Mouse (Mus musculus) kidney, postnatal 36 days (tissue): ENCODE measurements around the gene Fam214b.
A peak's percentile ranks its signal among the peaks of the same experiment; 100 is the strongest.

Experiments
- DNase-seq, 2 experiments: peaks; one replicate each; pipeline ENCODE4 v3.0.0; 2021 to 2022; ENCODE audit warnings: mixed read lengths in 2 of 2

Fam214b gene

DNA sequence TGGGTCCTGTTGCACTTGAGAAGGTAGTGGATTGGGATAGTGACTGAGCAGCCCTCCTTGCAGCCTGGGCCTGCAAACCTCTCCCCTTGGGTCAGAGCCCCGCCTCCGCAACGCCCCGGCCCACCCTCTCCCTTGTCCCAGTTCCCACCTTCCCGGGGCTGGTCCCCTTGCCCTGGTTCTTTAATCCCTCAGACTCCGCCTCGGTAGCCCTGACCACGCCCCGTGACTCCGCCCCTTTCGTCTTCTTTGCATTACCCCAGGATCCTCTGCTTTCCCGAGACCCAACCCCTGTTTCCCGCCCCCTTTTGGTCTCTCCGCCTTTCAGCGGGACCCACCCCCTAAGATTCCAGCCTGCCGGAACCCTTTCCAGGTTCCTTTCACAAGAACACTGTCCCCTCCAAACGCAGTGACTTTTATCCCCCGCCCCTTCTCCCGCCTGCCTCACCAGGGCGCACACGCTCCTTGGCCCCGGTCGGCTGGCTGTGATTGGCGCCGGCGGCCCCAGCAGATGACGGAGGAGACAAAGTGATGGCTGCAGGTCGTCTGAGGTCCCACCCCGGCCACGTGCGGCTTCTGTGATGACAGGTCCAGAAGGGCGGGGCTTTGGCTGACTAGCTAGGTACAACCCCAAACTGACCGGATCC lies at the start of gene Fam214b:
Gene Fam214b, minus strand, starts transcription at position 562 of the 644 bp plus-strand sequence.
- DNase-seq: peak; percentile 100

DNA sequence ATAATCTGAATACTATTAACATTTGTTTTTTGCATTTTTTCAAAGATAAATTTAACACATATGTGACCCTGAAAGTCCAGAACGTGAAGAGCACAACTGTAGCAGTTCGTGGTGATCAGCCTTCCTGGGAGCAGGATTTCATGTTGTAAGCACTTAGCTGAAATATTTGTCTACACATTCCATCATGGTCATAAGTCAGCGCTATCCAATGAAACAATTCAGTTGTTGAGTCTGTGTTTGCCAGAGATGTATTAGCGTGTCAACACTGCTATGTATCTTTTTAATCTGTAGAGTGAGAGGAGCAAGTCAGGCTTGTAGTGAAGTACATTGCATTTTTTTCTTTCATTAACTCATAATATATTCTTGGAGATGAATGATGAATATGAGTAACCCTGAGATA lies 45.2 kb upstream of the Fam214b start:
- DNase-seq: no peak

DNA sequence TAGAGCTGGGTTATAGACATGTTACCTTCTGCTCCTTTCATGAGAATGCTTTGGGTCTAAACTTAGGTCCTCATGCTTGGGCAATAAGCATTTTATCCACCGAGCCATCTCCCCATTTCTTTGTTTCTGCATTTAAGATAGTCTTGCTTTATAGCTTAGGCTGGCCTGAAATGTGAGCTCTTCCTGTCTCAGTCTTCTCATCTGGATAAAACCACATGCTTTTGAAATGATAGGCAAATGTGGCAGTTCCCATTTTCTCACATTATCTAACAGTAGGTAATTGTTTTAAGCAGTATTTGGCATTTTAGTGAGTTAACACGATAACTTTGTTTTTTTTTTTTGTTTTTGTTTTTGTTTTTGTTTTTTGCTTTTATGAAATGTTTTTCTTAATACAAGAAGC lies 43.9 kb upstream of the Fam214b start:
- no peak for DNase-seq

DNA sequence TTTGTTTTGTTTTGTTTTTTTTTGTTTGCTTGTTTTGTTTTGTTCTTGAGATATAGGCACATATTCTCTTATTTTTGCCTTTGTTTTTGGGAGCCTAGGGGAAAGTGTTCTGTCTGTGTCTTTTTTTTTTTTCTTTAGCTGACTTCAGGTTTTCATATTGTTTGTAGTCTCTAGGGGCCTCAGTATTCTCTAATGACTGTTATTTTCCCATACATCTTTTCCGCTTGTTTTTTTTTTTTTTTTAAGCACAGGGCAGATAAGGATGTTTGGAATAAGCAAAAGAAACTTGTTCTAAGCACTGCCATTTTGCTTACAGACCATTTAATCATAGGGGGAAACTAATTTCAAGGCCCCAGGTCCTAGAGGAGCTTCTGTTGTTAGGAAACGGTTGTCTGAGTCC lies 36.4 kb upstream of the Fam214b start:
- DNase-seq: no peak

DNA sequence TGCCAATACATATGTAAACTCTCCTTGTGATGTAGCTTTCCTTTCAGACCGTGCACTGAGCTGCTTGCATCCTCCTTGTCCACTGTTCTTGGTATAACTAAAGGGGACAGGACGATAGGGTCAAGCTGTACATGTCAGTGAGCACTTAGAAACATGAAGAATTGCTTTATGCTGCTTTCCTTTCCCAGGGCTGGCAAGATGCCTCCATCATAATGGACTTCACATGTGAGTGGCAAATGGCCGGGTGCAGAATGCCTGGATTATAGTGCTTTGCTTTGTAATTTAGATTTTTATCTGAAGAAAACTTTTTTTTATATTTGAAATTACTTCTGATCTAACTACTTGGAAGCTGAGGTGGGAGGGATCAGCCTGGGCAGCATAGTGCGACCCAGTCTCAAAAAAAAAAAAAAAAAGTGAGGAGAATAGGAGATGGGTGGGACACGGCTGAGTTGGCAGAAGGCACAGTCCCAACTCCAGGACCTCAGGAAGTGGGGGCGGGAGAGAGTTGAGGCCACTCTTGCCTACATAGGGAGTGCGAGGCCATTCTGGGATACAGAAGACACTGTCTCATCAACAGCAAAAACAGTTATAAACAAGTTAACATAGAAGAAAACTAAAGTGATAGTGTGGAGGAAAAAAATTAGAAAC lies 32.2 kb upstream of the Fam214b start:
- DNase-seq: peak in 1 of 2 experiments; percentile 6

DNA sequence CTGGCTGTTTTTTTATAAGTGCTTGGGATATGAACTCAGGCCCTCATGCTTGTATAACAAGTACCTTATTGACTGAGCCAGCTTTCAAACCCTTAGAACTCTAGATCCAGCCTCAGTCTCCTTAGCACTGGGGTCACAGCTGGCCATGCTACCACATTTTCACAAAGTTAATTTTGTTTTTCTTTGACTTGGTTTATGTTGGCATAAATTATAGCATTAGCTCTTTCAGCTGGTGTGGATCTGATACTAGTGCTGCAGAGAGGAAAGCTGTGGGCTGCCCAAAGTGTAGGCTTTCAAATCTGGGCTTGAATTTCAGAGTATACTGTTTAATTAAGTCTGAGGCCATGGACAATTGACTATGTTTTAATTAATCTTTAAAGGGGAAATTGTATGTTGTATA lies 28.9 kb upstream of the Fam214b start:
- no peak for DNase-seq

DNA sequence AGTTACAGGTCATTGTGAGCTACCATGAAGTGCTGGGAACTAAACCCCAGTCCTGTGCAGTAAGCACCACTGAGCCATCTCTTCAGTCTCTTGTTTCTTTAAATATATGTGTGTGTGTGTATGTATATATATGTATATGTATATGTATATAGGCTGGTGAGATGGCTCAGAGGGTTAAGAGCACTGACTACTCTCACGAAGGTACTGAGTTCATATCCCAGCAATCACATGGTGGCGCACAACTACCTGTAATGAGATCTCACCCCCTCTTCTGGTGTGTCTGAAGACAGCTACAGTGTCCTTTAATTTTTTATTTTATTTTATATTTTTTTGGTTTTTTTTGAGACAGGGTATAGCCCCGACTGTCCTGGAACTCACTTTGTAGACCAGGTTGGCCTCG lies 19.5 kb upstream of the Fam214b start:
- DNase-seq: no peak

DNA sequence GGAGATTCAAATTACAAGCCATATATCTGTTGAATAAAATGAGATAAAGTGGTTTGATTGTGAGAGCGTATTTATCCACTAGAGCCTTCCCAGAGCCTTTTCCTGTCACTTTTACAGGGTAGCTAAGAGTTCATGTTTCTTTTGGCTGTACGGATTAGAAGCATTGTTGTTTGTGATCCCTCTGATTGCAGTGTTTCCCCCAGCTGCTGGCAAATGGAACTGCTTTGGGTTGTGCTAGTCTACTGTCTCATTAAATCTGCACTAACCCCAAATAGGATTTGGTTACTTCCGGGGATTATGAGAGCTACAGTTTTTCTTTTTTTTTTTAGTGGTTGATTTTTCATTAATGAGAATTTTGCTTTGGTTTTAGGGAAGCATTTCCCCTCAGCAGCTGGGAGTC lies 14.3 kb upstream of the Fam214b start:
- peak in 1 of 2 experiments; percentile 19 for DNase-seq

DNA sequence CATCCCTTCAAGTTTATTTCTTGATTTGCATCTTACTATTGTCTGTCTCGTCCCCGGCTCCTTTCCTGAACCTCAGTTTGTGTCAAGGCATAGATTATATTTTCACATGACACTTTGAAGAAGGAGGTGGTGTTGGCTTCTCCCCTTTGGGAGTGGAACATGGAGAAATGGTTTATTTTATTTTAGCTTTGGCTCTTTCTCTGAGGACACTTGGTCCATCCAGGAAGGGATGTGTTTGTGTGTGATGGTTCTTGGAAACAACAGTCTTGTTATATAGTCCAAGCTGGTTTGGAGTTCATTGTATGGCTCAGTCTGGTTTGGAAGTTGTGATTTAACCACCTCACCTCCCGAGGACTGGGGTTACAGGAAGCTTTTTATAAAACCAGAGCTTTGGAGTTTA lies 13.7 kb upstream of the Fam214b start:
- DNase-seq: no peak

DNA sequence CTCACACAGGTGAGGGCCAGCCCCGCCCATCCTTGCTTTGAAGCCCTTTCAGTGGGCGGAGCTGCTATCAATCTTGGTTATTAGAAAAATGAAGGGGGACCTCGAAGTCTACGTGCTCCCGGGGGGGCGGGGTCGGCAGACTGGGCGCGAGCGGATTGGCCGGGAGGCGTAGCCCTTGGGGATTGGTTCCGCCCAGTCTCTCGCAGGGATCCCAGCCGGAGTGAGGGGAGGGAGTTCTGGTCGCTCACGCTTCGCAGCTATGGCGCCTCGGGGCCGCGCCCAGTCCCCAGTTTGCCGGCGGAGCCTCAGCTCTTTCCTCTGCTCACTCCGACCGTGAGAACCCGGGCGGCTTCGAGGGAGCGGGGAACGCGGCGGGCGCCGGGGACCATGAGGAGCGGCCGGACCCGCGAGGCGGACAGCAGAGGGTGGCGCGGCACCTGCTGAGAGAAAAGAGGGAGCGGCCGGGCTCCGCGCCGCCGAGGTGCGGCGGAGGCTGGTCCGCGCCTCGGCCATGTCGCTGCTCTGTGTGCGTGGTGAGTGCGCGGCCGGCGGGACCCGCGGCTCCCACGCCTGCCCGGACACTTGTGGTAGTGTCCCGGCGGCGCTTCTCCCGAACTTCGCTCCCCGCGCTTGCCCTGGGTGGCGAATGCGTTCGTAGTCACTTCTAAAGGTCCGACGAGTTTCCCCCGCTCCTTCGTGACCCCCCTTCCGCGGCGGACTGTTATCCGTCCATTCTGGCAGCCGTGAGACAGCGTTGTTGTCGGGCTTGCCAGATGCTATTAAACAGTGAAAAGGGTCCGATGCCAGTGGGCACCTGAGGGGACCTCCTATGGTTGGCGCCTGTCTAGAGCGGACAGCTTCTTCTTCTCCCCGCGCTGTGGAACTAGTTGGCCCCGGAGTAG lies 13.0 kb upstream of the Fam214b start, which contains the start of gene Unc13b:
Gene Unc13b, plus strand, starts transcription at position 201 of the 902 bp plus-strand sequence.
- DNase-seq: peak; percentile 96 to 98

DNA sequence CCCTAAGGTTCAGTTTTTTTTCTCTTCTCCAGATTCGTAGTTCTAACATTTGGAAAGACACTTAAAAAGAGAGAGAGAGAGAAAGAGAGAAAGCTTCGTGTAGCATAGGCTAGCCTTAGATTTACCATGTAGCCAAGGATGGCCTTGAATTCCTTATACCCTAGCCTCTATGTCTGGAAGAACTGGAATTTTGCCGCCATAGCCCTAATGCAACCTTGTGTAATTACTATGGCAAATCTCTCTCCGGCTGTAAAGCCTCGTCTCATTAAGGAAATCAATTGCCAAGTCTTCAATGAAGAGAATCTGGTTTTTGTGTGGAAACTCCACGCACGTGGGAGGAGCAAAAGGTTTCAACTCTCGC lies 12.4 kb upstream of the Fam214b start:
- DNase-seq: no peak

DNA sequence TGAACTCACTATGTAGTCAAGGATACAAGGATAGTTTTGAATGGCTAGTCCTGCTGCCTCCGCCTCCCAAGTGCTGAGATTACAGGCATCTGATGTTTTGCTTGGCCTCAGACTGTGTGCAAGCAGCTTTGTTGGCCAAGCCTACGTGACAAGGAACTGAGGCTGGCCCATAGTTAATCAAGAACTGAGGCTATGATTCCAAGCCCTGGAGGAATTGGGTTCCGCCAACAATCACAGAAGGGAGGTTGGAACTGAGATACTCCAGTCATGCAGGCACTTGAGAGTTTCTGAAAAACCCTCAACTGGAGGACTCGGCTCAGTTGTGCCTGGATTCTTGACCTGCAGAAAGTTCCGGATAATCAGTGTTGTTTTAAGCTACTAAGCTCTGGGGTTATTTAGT lies 11.6 kb upstream of the Fam214b start:
- DNase-seq: no peak

DNA sequence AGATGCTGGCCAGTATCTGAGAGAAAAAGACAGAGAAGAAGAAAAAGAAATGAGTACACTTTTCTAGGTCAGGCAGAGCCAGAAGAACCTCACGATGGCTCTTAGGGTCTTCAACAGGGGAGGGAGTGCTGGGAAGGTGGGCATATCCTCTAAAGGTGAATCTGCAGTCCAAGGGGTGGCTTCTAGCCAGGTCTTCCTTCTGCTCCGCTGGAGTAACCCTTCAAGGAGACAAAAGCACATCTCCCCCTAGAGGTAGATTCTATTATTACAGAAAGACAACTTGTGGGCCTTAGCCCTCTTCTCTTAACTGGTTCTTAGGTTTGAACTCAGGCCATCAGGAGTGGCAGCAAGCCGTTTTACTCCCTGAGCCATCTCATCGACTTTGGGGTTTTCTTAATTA lies 6.6 kb upstream of the Fam214b start:
- DNase-seq: peak; percentile 75 to 77

DNA sequence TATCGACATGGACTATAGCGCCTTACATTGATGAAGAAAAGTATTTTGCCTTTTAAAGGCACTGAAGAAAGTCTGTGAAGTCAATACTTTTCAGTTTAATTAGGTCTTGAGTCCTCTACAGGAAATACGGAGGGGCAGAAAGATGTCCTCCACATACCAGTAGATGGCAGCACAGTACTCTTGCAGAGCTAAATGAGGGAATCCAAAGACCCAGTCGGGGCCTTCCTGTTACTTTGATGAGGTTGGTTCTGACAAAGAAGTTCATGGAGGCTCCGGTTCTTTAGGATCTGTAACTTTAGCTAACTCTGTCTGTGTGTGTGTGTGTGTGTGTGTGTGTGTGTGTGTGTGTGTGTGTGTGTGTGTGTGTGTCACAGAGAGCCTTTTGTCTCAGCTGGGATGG lies 1.2 kb upstream of the Fam214b start:
- peak; percentile 81 to 90 for DNase-seq

DNA sequence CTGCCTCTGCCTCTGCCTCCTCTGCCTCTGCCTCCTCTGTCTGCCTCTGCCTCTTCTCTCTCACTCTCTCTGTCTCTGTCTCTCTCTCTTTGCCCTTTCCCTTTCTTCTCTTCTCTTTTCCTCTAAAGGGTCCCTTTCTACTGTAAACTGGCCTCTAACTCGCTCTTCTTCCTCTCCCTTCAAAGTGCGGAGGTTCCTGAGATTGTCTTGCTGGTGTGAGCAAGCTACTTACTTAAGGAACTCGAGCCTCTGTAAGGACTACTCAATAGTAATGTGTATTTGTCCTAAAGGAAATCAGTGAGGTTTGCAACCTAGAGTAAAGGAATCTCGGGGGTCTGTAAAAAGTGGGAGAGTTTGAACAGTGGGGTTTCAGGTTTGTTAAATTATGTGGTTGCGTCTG lies 587 bp upstream of the Fam214b start:
- DNase-seq: no peak

DNA sequence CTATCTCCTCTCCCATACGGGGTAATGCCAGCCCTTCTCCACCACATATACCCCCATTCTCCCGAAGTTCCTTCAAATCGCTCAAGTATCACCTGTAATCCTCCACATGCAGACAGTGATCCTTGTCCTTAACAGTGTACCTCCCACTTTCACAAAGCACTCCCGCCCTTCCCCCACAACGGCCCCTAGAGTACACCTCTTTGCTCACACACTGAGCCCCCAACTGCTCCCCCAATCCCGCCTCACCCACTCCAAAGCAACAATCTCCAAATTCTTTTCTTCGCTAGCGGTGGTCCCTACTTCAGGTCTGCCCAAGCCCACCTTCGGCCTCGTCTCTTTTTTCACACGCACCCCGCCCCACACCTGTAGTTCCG lies 748 bp downstream of the Fam214b start:
- DNase-seq: peak in 1 of 2 experiments; percentile 63

DNA sequence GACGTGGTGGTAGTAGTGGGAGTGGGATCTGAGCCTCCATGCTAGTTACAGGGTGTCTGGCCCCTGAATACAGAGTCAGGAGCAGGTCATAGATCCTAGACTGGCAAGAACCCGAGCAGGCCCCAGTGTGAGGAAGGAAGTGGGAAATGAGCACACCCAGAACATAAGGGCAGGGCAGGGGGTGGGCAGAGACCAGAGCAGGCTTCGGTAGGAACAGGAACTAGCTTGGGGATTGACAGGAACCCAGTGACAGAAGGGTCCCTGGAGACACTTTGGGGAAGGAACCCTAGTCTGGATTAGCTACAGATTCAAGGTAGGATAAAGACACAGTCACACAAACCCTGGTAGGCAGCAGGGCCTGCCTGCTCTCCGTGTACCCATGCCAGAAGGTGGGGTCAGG lies 1.3 kb downstream of the Fam214b start:
- peak; percentile 57 to 75 for DNase-seq

DNA sequence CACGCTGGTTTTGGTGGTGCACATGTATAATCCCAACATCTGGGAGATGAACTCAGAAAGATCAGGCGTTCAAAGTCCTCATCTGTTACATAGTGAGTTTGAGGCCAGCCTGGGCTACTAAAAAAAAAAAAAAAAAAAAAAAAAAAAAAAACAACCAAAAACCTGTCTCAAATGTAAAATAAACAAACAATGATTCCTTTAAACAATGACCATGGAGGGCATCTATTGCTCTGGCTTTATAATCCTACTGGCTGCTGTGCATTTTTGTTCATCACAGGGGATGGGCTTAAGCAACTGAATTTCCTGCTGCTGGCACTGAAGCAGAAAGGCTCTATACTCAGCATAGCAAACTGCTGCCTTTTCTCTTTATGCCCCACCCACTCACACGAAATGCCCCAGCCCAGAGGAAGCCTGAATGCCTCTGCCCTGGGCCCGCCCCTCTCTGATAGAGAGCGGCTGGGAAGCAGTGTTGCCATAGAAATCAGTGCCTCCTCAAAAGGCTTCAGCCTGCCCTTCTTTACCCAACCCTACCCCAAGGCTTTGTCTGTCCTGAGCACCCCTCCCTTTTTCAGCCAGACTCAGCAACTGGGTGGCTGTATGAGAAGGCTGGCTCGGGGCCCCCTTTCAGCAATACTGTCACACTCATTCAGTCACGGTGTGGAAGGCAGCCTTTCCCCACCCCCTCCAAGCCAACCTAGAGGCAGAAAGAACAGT lies 2.2 kb downstream of the Fam214b start:
- peak; percentile 77 to 81 for DNase-seq

DNA sequence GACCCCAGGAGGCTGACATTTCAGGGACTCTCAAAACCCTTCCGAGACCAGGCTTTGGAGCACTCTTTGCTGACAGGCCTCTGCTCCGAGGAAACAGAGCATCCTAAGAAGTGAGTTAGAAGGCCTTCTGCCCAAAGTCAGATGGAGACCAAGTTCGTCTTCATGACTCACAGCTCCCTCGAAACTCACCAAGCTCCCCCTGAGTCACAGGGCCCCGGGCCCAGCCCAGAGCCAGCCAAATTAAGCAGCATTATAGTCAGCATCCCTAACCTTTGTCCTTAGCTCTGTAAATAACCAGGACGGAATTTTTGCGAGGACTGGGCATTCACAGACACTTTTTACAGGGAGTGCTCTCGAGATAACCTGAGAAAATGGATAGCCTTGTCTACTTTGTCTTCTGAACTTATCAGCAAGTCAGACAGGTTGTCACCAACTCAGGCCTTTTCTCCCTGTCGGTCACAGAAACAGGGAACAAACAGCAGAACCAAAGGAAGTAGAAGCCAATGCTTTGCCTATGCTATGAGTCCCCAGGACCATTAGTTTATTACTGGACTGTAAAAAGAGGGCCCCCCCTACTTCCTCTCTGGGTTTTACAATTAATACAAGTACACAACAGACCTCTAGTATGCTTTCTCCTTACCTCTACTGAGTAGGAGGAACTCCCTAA lies 5.0 kb downstream of the Fam214b start:
- DNase-seq: no peak

DNA sequence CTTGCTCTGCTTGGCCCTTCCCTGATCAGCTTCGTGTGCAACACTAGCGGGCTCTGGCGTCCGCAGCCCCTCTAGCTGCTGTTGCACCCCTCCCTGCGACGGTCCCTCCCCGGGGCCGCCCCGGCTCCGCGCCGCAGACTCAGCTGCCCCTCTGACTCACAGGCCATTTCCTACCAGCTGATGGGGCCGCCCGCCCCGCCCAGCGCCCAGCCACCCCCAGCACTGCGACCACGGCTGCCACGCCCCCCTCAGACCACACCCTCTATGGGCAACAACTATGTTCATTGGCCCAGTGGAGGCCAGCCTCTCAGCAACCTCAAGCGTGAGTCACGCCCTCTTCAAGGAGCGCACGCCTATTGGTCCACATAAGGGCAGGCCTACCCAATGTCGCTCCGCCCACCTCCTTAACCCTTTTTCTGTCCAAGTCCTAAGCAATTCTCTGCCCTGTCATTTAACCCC lies 5.9 kb downstream of the Fam214b start:
- DNase-seq: peak; percentile 99

DNA sequence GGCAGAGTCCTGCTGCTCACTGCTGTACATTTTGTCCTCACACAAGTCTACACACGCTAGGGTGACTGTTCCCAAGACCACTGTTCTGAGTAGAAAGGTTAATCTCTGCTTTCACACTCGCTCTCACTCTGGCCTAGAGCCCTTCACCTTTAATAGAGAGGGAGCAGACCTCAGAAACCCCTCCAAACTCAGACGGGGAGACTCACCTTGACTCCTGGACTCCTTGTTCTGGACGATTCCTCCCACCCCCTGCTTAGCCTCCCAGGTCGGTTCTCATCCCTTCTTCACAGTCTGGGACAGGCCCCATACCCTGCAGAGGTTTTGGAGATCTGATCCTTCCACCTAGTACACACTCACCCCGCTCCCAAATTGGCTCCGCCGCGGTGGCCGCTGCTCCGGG lies 6.4 kb downstream of the Fam214b start:
- peak in 1 of 2 experiments; percentile 7 for DNase-seq
